Mouse (Mus musculus) hematopoietic multipotent progenitor cell, adult 10-12 weeks (in vitro differentiated cells): ENCODE data around the gene Erp44. TPM values are rescaled to one million over a fixed set of nuclear protein-coding genes. Genes with fewer than 3 reads are reported as not detected.

Experiments
- polyA plus RNA-seq: library from polyadenylated mRNA; stranded (reverse); fragments of >175 nt; gene quantifications from 2 replicates; pipeline ENCODE4 v1.2.3, GENCODE M21; 2012; ENCODE audit warnings: low replicate concordance

Gene Erp44
- polyA plus RNA-seq = 14.8 and 24.9 TPM in 2 replicates

DNA sequence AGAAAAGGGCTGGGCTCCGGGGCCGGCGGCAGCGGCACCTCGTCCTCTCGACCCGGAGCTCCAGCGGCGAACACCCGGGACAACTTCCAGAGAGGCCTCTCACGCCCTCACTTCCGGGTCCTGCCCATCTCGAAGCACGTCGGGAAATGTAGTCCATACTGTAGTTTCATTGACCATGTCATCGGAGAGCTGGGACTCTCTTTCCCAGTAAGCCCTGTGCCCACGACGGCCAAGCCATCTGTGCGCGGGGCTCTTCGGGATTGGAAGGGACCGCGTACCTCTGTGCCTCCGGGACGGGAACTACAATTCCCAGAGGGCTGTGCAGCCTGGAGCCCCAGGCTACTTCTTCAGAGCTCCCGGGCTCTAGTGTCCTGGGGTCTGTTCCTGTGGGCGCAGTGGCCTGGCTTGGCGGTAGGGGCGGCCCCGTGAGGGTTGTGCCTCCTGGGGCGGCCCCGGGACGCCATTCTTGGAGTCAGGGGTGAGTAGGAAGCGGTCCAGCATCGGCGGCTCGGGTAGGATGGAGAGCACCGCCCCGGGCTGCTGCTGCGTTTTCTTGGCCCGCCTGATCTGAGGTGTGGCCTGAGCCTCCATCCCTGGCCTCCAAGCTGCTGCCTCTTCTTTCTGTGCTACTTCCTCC is at the start of gene Erp44, which contains the start of gene Invs:
TSS of gene Erp44 (minus strand) at position 61 of the 637 bp plus-strand sequence.
TSS of gene Invs (plus strand) at position 263 of the 637 bp plus-strand sequence.

Other genes starting within 250 kb of the Erp44 start
- 21.5 and 73.5 TPM in 2 replicates for gene Nr4a3, start 234.4 kb downstream of the Erp44 start, polyA plus RNA-seq
- gene Stx17, start 154.6 kb downstream of the Erp44 start, polyA plus RNA-seq = 3.5 and 5.1 TPM in 2 replicates
- gene Invs, start 202 bp upstream of the Erp44 start, polyA plus RNA-seq = 7.3 and 8.0 TPM in 2 replicates
- 10.8 TPM in 2 replicates for gene Tex10, start 193.9 kb upstream of the Erp44 start, polyA plus RNA-seq